Mouse (Mus musculus) CD4-positive naive resting alpha-beta T cell, adult 57 days (primary cell): ENCODE measurements around the gene Gbx2. TPM values are rescaled to one million over a fixed set of nuclear protein-coding genes. Genes with fewer than 3 reads are reported as not detected.

Experiments
- total RNA-seq: library from RNA; stranded (reverse); gene quantifications from one replicate; pipeline ENCODE4 v1.2.4, GENCODE M21; 2023

Gbx2 gene
- total RNA-seq: not detected

GRCm38 (mm10) chr1:89931120-89931519 is at the start of gene Gbx2:
Gene Gbx2, minus strand, starts transcription at chr1:89931179.

Other genes starting within 250 kb of the Gbx2 start
- not detected for gene Asb18, start 83.5 kb upstream of the Gbx2 start, total RNA-seq
- gene Iqca, start 222.2 kb upstream of the Gbx2 start, total RNA-seq: not detected